Mouse (Mus musculus) ES-E14 (cell line): ENCODE measurements around the gene Aplnr. TPM values are rescaled to one million over a fixed set of nuclear protein-coding genes. Genes with fewer than 3 reads are reported as not detected.

Experiments
- DNase-seq: peaks from one replicate; pipeline ENCODE4 v3.0.0-alpha.2; 2013; ENCODE audit warnings: low read depth, low spot score
- H3K27ac ChIP-seq: 2 replicates; pipeline ENCODE4 v1.5.1; 2012; ENCODE audit warnings: low read depth, mild to moderate bottlenecking, low read length, moderate library complexity, mixed read lengths; ENCODE audit not compliant: poor library complexity, insufficient read depth, severe bottlenecking
- H3K36me3 ChIP-seq: 2 replicates; pipeline ENCODE4 v1.6.1; 2012; ENCODE audit warnings: mild to moderate bottlenecking, low read length, moderate library complexity, mixed read lengths; ENCODE audit not compliant: control insufficient read depth, poor library complexity, insufficient read depth, severe bottlenecking
- H3K4me1 ChIP-seq, 2 experiments: fragments of 150-350 bp in 1 of 2; sonication (generic) in 1 of 2; 2 replicates each; pipeline ENCODE4 v1.6.1; 2012; ENCODE audit warnings: low read length in 2 of 2, mild to moderate bottlenecking in 1 of 2, mixed read lengths in 1 of 2; ENCODE audit not compliant: control insufficient read depth in 2 of 2, insufficient read depth in 2 of 2, poor library complexity in 1 of 2
- H3K4me3 ChIP-seq, 2 experiments: fragments of 150-350 bp in 1 of 2; sonication (generic) in 1 of 2; 2 replicates each; pipeline ENCODE4 v1.5.1; 2012; ENCODE audit warnings: low read length in 2 of 2, low read depth in 1 of 2, mild to moderate bottlenecking in 1 of 2, mixed read lengths in 1 of 2; ENCODE audit not compliant: insufficient read depth in 1 of 2, poor library complexity in 1 of 2, severe bottlenecking in 1 of 2
- H3K9ac ChIP-seq: 2 replicates; pipeline ENCODE4 v1.6.1; 2012; ENCODE audit warnings: low read depth, mild to moderate bottlenecking, low read length, mixed read lengths; ENCODE audit not compliant: poor library complexity, insufficient read depth, severe bottlenecking
- H3K9me3 ChIP-seq: fragments of 150-350 bp; sonication (generic); 2 replicates; pipeline ENCODE4 v1.6.1; 2012; ENCODE audit warnings: low read depth, mild to moderate bottlenecking, low read length; ENCODE audit not compliant: control insufficient read depth, insufficient read depth
- CHD2 ChIP-seq: IDR thresholded peaks from 2 replicates; pipeline ENCODE4 v1.6.1; 2014; ENCODE audit warnings: mild to moderate bottlenecking, low read depth, low read length, inconsistent platforms
- HCFC1 ChIP-seq: IDR thresholded peaks from 2 replicates; pipeline ENCODE4 v1.6.1; 2012; ENCODE audit warnings: low read length, inconsistent platforms, borderline replicate concordance; ENCODE audit not compliant: insufficient read depth
- MAFK ChIP-seq: IDR thresholded peaks from 2 replicates; pipeline ENCODE4 v1.6.1; 2014; ENCODE audit warnings: mild to moderate bottlenecking, low read depth, low read length, inconsistent platforms; ENCODE audit not compliant: insufficient read depth
- ZC3H11A ChIP-seq: IDR thresholded peaks from 2 replicates; pipeline ENCODE4 v1.6.1; 2012; ENCODE audit warnings: low read depth, mild to moderate bottlenecking, inconsistent platforms, low read length, borderline replicate concordance
- ZNF384 ChIP-seq: IDR thresholded peaks from 2 replicates; pipeline ENCODE4 v1.6.1; 2012; ENCODE audit warnings: low read depth, low read length, inconsistent platforms
- in situ Hi-C, 2 experiments: fragments of 600-800 bp; cut with MboI; formaldehyde crosslinking; loops; one replicate each; pipeline ENCODE4 v1.15.1; 2025; ENCODE audit warnings: low sequenced_read_pairs in 2 of 2, inconsistent platforms in 1 of 2; ENCODE audit not compliant: unreplicated experiment in 2 of 2
- total RNA-seq: library from RNA; depleted of rRNA; stranded (reverse); fragments of 300-350 nt; gene quantifications from 2 replicates; pipeline ENCODE4 v1.2.3, GENCODE M21; 2012; rRNA removed

The Aplnr gene
- total RNA-seq, 1 experiment, result 0.40 TPM

GRCm38 (mm10) chr2:85173545-85173944 is 37.5 kb downstream of the Aplnr start:
- Histone ChIP-seq H3K36me3 (no peaks in the 10 kb centered on the region), H3K9ac (no peak overlapping the region)

GRCm38 (mm10) chr2:85178139-85178800 is 42.2 kb downstream of the Aplnr start:
- Histone ChIP-seq H3K9ac (no peak overlapping the region), H3K4me1 (no peaks in the 10 kb centered on the region), H3K27ac (no peak overlapping the region), H3K9me3 (no peaks in the 10 kb centered on the region), H3K36me3 (no peaks in the 10 kb centered on the region), H3K4me3 (no peak overlapping the region)
- in situ Hi-C loops, result no loop called here
- no peak for TF ChIP-seq ZNF384
- no peak for TF ChIP-seq MAFK
- TF ChIP-seq CHD2, result no peak
- no peak for TF ChIP-seq ZC3H11A
- no peak for TF ChIP-seq HCFC1
- DNase-seq, result no peak

More at GRCm38 (mm10) chr2:85173545-85173944, 37.5 kb downstream of the Aplnr start:
- H3K9me3 ChIP-seq, result no peaks in the 10 kb centered on the region
- H3K27ac ChIP-seq, result no peak overlapping the region
- in situ Hi-C loops, result no loop called here
- no peak overlapping the region for H3K4me3 ChIP-seq
- TF ChIP-seq ZC3H11A, result no peak
- TF ChIP-seq ZNF384, result no peak
- TF ChIP-seq CHD2, result no peak
- no peak for TF ChIP-seq MAFK
- no peak for TF ChIP-seq HCFC1
- no peaks in the 10 kb centered on the region for H3K4me1 ChIP-seq
- no peak for DNase-seq

GRCm38 (mm10) chr2:85187582-85188151 is 51.6 kb downstream of the Aplnr start:
- no peaks in the 10 kb centered on the region for H3K36me3 ChIP-seq
- TF ChIP-seq MAFK (no peak), ZNF384 (no peak), ZC3H11A (no peak), CHD2 (no peak), HCFC1 (no peak)
- no peak for DNase-seq

More at GRCm38 (mm10) chr2:85187582-85188151, 51.6 kb downstream of the Aplnr start:
- Histone ChIP-seq H3K4me3 (no peak overlapping the region), H3K9ac (no peak overlapping the region), H3K4me1 (no peaks in the 10 kb centered on the region), H3K9me3 (no peaks in the 10 kb centered on the region), H3K27ac (no peak overlapping the region)
- in situ Hi-C loops, result no loop called here

Other genes with a start within 250 kb of the Aplnr start
- gene Rtn4rl2, start 249.5 kb upstream of the Aplnr start, total RNA-seq, result 0.79 and 0.80 TPM in 2 replicates
- 12.9 and 13.8 TPM in 2 replicates for gene Slc43a3, start 199.6 kb upstream of the Aplnr start, total RNA-seq
- not detected in 2 replicates for gene Prg2, start 155.8 kb upstream of the Aplnr start, total RNA-seq
- gene Prg3, start 148.0 kb upstream of the Aplnr start, total RNA-seq, result not detected in 2 replicates
- 206 and 212 TPM in 2 replicates for gene Ssrp1, start 99.0 kb upstream of the Aplnr start, total RNA-seq
- gene P2rx3, start 98.8 kb upstream of the Aplnr start, total RNA-seq, result 4.6 and 5.1 TPM in 2 replicates
- gene Tnks1bp1, start 88.2 kb upstream of the Aplnr start, total RNA-seq, result 36.7 and 61.9 TPM in 2 replicates
- 0.05 and 0.36 TPM in 2 replicates for gene Lrrc55, start 61.0 kb downstream of the Aplnr start, total RNA-seq
- gene Olfr987, start 203.1 kb downstream of the Aplnr start, total RNA-seq, result not detected in 2 replicates
- gene Olfr988, start 227.0 kb downstream of the Aplnr start, total RNA-seq, result not detected in 2 replicates